Mouse (Mus musculus): Measurements from ENCODE around the gene Fam102b.

Fam102b gene

GRCm38 (mm10) chr3:109027515-109027987, at the start of gene Fam102b:
Fam102b (minus strand) TSS chr3:109027607.
- peak; percentile 90 to 91 for DNase-seq (ENCODE audit: low spot score in 2 of 2)

GRCm38 (mm10) chr3:109062989-109063388, 35.6 kb upstream of the Fam102b start:
- DNase-seq (ENCODE audit: low spot score in 2 of 2), result no peak

- DNase-seq (ENCODE audit: low spot score in 2 of 2), result no peak
Measured at GRCm38 (mm10) chr3:109062391-109062790, 35.0 kb upstream of the Fam102b start.

- DNase-seq (ENCODE audit: low spot score in 2 of 2), result no peak
Measured at GRCm38 (mm10) chr3:109059903-109060302, 32.5 kb upstream of the Fam102b start.

- DNase-seq (ENCODE audit: low spot score in 2 of 2), result no peak
Measured at GRCm38 (mm10) chr3:109051946-109052331, 24.5 kb upstream of the Fam102b start.

- peak in 1 of 2 experiments; percentile 19 for DNase-seq (ENCODE audit: low spot score in 2 of 2)
Measured at GRCm38 (mm10) chr3:109051056-109051945, 23.9 kb upstream of the Fam102b start.

GRCm38 (mm10) chr3:109047707-109048283, 20.4 kb upstream of the Fam102b start:
- no peak for DNase-seq (ENCODE audit: low spot score in 2 of 2)

GRCm38 (mm10) chr3:109046428-109046827, 19.0 kb upstream of the Fam102b start:
- DNase-seq (ENCODE audit: low spot score in 2 of 2), result no peak

GRCm38 (mm10) chr3:109043395-109043794, 16.0 kb upstream of the Fam102b start:
- no peak for DNase-seq (ENCODE audit: low spot score in 2 of 2)

GRCm38 (mm10) chr3:109040908-109041307, 13.5 kb upstream of the Fam102b start:
- no peak for DNase-seq (ENCODE audit: low spot score in 2 of 2)

GRCm38 (mm10) chr3:109034411-109034810, 7.0 kb upstream of the Fam102b start:
- DNase-seq (ENCODE audit: low spot score in 2 of 2), result no peak

- no peak for DNase-seq (ENCODE audit: low spot score in 2 of 2)
Measured at GRCm38 (mm10) chr3:109032306-109032705, 4.9 kb upstream of the Fam102b start.

- DNase-seq (ENCODE audit: low spot score in 2 of 2), result no peak
Measured at GRCm38 (mm10) chr3:109031626-109032025, 4.2 kb upstream of the Fam102b start.

- DNase-seq (ENCODE audit: low spot score in 2 of 2), result peak in 1 of 2 experiments; percentile 26
Measured at GRCm38 (mm10) chr3:109030817-109031216, 3.4 kb upstream of the Fam102b start.

- no peak for DNase-seq (ENCODE audit: low spot score in 2 of 2)
Measured at GRCm38 (mm10) chr3:109029661-109030060, 2.3 kb upstream of the Fam102b start.

- no peak for DNase-seq (ENCODE audit: low spot score in 2 of 2)
Measured at GRCm38 (mm10) chr3:109026991-109027470, 376 bp downstream of the Fam102b start.

- DNase-seq (ENCODE audit: low spot score in 2 of 2), result no peak
Measured at GRCm38 (mm10) chr3:109026462-109026990, 881 bp downstream of the Fam102b start.

- DNase-seq (ENCODE audit: low spot score in 2 of 2), result peak; percentile 37 to 75
Measured at GRCm38 (mm10) chr3:109025579-109025978, 1.8 kb downstream of the Fam102b start.

GRCm38 (mm10) chr3:109023066-109023465, 4.3 kb downstream of the Fam102b start:
- no peak for DNase-seq (ENCODE audit: low spot score in 2 of 2)

- no peak for DNase-seq (ENCODE audit: low spot score in 2 of 2)
Measured at GRCm38 (mm10) chr3:109021720-109022516, 5.5 kb downstream of the Fam102b start.

- DNase-seq (ENCODE audit: low spot score in 2 of 2), result no peak
Measured at GRCm38 (mm10) chr3:109018336-109018735, 9.1 kb downstream of the Fam102b start.

- DNase-seq (ENCODE audit: low spot score in 2 of 2), result no peak
Measured at GRCm38 (mm10) chr3:109012595-109012994, 14.8 kb downstream of the Fam102b start.

Data from urinary bladder, postnatal 4 days (tissue).